Comparison of ENCODE assay signal across 12 mouse cellular contexts in the genomic region with DNA sequence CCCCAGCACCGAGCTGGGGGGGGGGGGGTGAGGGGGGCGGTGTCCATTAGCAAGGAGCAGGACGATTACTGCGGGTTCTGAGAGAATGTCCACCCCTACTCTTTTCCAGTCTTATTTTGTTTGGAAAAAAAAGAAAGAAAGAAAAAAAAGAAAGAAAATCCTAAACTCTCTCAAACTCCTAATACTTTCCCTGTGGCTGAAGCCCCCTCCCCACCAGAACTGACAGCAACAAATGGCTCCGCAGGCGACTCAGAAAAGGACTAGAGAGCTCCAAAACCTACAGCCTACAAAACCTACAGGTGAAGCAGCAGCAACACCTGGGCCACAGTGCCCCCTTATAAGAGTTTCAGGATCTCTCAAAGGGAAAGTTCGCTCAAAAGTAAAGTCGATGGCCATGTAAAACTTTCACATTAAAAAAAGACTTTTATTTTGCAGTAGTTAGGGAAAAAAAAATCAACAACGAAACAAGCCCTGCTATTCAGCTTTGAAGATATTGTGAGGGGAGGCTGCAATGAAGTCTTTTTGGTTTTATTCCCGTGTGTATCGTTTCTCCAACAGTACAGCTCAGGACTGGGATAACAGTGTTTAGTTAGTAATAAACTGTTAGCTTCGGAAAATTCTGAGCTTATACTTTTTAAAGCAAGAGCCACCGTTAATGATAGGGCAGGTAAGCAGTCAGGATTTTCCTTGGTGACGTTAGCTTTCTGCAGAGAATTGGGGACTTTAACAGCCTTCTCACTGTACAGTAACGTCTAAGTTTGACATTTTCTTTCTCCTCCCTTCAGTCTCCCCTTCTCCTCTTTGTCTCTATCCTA. TPM values are rescaled to one million over a fixed set of nuclear protein-coding genes. Genes with fewer than 3 reads are reported as not detected.
DNase-seq lines count a peak whose midpoint lies in the region; ATAC-seq lines count a peak whose summit lies in the region.
"Had no signal": no experiment of that assay in that cellular context is flagged by ENCODE, and none has a peak within 500 bp of the region (broad histone marks: within the 10 kb centered on the region; RNA-seq: fewer than 3 reads in every experiment).

No protein-coding gene starts in this region.

- no peak overlapping the region for H3K9ac ChIP-seq in kidney, embryonic 14.5 days (ENCODE audit: low read depth, low read length)
- peak overlapping the region; percentile 77 for H3K9ac ChIP-seq in hindbrain, embryonic 11.5 days (ENCODE audit: low read depth, low read length)
- H3K9ac ChIP-seq in midbrain, embryonic 14.5 days (replicated peaks; ENCODE audit: low read length): peak overlapping the region; percentile 65

- no peak for ATAC-seq in kidney, embryonic 14.5 days (ENCODE audit: low FRiP score, low TSS enrichment)
- ATAC-seq in hindbrain, embryonic 11.5 days (ENCODE audit: low FRiP score): no peak
- no peak for ATAC-seq in midbrain, embryonic 14.5 days (ENCODE audit: low FRiP score, low TSS enrichment)
- no peak for ATAC-seq in monocyte, adult 5-6 weeks (replicated peaks; ENCODE audit: insufficient number of reproducible peaks, low FRiP score, low TSS enrichment, poor library complexity, severe bottlenecking)

- peak overlapping the region; percentile 16; the same call in 1 of the 2 replicates for H3K4me2 ChIP-seq in kidney, embryonic 14.5 days (replicated peaks; ENCODE audit: low read depth, low read length)
- H3K4me2 ChIP-seq in hindbrain, embryonic 11.5 days (replicated peaks; ENCODE audit: low read depth, low read length): peak overlapping the region; percentile 67
- H3K4me2 ChIP-seq in midbrain, embryonic 14.5 days (ENCODE audit: low read length): peak overlapping the region; percentile 98

- H3K4me3 ChIP-seq in kidney, embryonic 14.5 days (ENCODE audit: low read length): peak overlapping the region; percentile 15; the same call in 1 of the 2 replicates
- H3K4me3 ChIP-seq in embryonic facial prominence, embryonic 10.5 days: peak overlapping the region; percentile 53
- peak overlapping the region; percentile 45 for H3K4me3 ChIP-seq in hindbrain, embryonic 11.5 days (ENCODE audit: low read depth, low read length)
- peak overlapping the region; percentile 43 for H3K4me3 ChIP-seq in midbrain, embryonic 14.5 days (replicated peaks; ENCODE audit: low read depth, low read length)

- no peaks in the 10 kb centered on the region for H3K36me3 ChIP-seq in kidney, embryonic 14.5 days (ENCODE audit: control insufficient read depth, insufficient read depth, low read length)
- no peaks in the 10 kb centered on the region for H3K36me3 ChIP-seq in embryonic facial prominence, embryonic 10.5 days (replicated peaks)
- no peaks in the 10 kb centered on the region for H3K36me3 ChIP-seq in hindbrain, embryonic 11.5 days (ENCODE audit: control insufficient read depth, insufficient read depth, low read length)
- H3K36me3 ChIP-seq in midbrain, embryonic 14.5 days (ENCODE audit: control insufficient read depth, insufficient read depth, low read length): no peaks in the 10 kb centered on the region

- under 1% methylated on average over 15 of the region's 15 CpGs for WGBS in kidney, embryonic 14.5 days
- under 1% methylated on average over 15 of the region's 15 CpGs for WGBS in embryonic facial prominence, embryonic 10.5 days
- WGBS in hindbrain, embryonic 11.5 days: 2% methylated on average over 12 of the region's 15 CpGs
- under 1% methylated on average over 15 of the region's 15 CpGs for WGBS in midbrain, embryonic 14.5 days

- no peak for DNase-seq in kidney, adult 9 months
- no peak for DNase-seq in embryonic facial prominence, embryonic 10.5 days (ENCODE audit: low spot score)
- peak; percentile 44 for DNase-seq in hindbrain, embryonic 11.5 days (ENCODE audit: low spot score)
- DNase-seq in midbrain, embryonic 14.5 days: peak; percentile 36
- no peak for DNase-seq in cerebellum, postnatal 25 days
- no peak for DNase-seq in kidney, postnatal 25 days
- DNase-seq: kidney, adult 2 months had no signal

- no peaks in the 10 kb centered on the region for H3K9me3 ChIP-seq in kidney, embryonic 14.5 days (ENCODE audit: control insufficient read depth, low read length)
- H3K9me3 ChIP-seq in embryonic facial prominence, embryonic 10.5 days: no peaks in the 10 kb centered on the region
- no peaks in the 10 kb centered on the region for H3K9me3 ChIP-seq in hindbrain, embryonic 11.5 days (ENCODE audit: control insufficient read depth, low read length)
- no peaks in the 10 kb centered on the region for H3K9me3 ChIP-seq in midbrain, embryonic 14.5 days (ENCODE audit: control insufficient read depth, low read length)

- peaks cover 92% of the 10 kb centered on the region for H3K27me3 ChIP-seq in kidney, embryonic 14.5 days (ENCODE audit: control insufficient read depth, insufficient read depth, low read length)
- peaks cover 100% of the 10 kb centered on the region for H3K27me3 ChIP-seq in embryonic facial prominence, embryonic 10.5 days (replicated peaks; ENCODE audit: low read depth, poor library complexity, severe bottlenecking)
- H3K27me3 ChIP-seq in hindbrain, embryonic 11.5 days (ENCODE audit: control insufficient read depth, insufficient read depth, low read length): no peaks in the 10 kb centered on the region
- no peaks in the 10 kb centered on the region for H3K27me3 ChIP-seq in midbrain, embryonic 14.5 days (ENCODE audit: control insufficient read depth, insufficient read depth, low read length)

- no peaks in the 10 kb centered on the region for H3K4me1 ChIP-seq in kidney, embryonic 14.5 days (ENCODE audit: control insufficient read depth, insufficient read depth, low read length)
- H3K4me1 ChIP-seq in embryonic facial prominence, embryonic 10.5 days: peaks cover 38% of the 10 kb centered on the region
- 0 out of 2 replicates have a peak, but pooled peaks cover 3% of the 10 kb centered on the region for H3K4me1 ChIP-seq in hindbrain, embryonic 11.5 days (replicated peaks; ENCODE audit: control insufficient read depth, insufficient read depth, low read length)
- H3K4me1 ChIP-seq in midbrain, embryonic 14.5 days (ENCODE audit: control insufficient read depth, insufficient read depth, low read length): peaks cover 11% of the 10 kb centered on the region; the same call in 1 of the 2 replicates

- no peak overlapping the region for H3K27ac ChIP-seq in kidney, embryonic 14.5 days (ENCODE audit: low read depth, low read length)
- H3K27ac ChIP-seq in embryonic facial prominence, embryonic 10.5 days (replicated peaks): peak overlapping the region; percentile 76; the same call in 1 of the 2 replicates
- peak overlapping the region; percentile 96 for H3K27ac ChIP-seq in hindbrain, embryonic 11.5 days (ENCODE audit: low read depth, low read length)
- peak overlapping the region; percentile 100 for H3K27ac ChIP-seq in midbrain, embryonic 14.5 days (replicated peaks; ENCODE audit: low read depth, low read length)
- H3K27ac ChIP-seq: macrophage had no signal

RNA-seq across cellular contexts. Expression of gene Pou3f2, which starts 7.4 kb away (rescaled TPM):
- not detected in 2 replicates for polyA plus RNA-seq in kidney, embryonic 14.5 days (2014; fragmentation: Nextera tagmentation; extraction: Ambion mirVana)
- polyA plus RNA-seq in embryonic facial prominence, embryonic 10.5 days (2016; fragmentation: Nextera tagmentation; extraction: Ambion mirVana): 3.4 and 11.1 TPM in 2 replicates
- 44.5 and 64.1 TPM in 2 replicates for polyA plus RNA-seq in hindbrain, embryonic 11.5 days (2014; fragmentation: Nextera tagmentation; extraction: Ambion mirVana)
- 46.9 and 58.4 TPM in 2 replicates for polyA plus RNA-seq in midbrain, embryonic 14.5 days (2014; fragmentation: Nextera tagmentation; extraction: Ambion mirVana)
- not detected in 3 replicates for total RNA-seq in monocyte, adult 5-6 weeks (2017)
- polyA plus RNA-seq: adrenal gland, adult 2 months; kidney, adult 2 months; macrophage; small intestine, adult 2 months had no signal

Comparison
In these comparisons a context has a peak if more than half of its experiments do, and no peak if none do; other contexts are left out.
1. H3K4me2 ChIP-seq: peak in every context shown above with its lines; median percentile 98 in midbrain, embryonic 14.5 days; 67 in hindbrain, embryonic 11.5 days; 16 in kidney, embryonic 14.5 days.
2. DNase-seq: peak in hindbrain, embryonic 11.5 days (single experiment) and midbrain, embryonic 14.5 days (single experiment); none in kidney, adult 9 months (single experiment), embryonic facial prominence, embryonic 10.5 days (single experiment), cerebellum, postnatal 25 days (0 of 2) and kidney, postnatal 25 days (0 of 2).
3. Peak in every context shown above with its lines, with median percentiles within 50 percentile points of each other: H3K4me3 ChIP-seq.